Mouse (Mus musculus): ENCODE data around the gene H2-Ob.

- TF ChIP-seq CTCF (IDR thresholded peaks at IDR 0.05; ENCODE audit: extremely low read depth, insufficient read depth, low read length) (no peak), POLR2A (IDR thresholded peaks at IDR 0.05; ENCODE audit: extremely low read depth, insufficient read depth, low read length) (no peak)
Observed at GRCm38 (mm10) chr17:34200047-34200446, 38.7 kb upstream of the H2-Ob start.

Measured in cortical plate, adult 2 months (tissue).